Mouse (Mus musculus): ENCODE data around the gene Olfr878.

Gene Olfr878

DNA sequence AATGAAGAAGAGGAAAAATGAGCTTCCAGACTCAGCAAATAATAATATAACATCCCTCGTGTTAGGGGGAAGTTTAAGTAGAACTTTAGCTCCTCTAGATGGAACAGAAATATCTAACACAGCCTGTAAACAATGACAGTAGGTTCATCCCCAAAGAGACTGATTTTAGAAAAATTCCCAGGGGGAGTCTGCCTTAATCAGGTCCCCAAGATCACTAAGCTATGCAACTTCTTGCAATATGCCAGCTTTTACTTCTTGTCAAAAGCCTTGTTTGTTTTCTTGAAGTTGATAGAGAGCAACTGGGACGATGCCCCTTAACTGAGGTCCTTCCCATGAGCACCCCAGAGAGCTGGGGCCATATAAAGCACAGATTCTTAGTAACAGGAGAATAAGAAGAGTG is at the start of gene Olfr878:
Gene Olfr878 (plus strand): TSS at position 301 of the 400 bp plus-strand sequence.
- no peak for DNase-seq

DNA sequence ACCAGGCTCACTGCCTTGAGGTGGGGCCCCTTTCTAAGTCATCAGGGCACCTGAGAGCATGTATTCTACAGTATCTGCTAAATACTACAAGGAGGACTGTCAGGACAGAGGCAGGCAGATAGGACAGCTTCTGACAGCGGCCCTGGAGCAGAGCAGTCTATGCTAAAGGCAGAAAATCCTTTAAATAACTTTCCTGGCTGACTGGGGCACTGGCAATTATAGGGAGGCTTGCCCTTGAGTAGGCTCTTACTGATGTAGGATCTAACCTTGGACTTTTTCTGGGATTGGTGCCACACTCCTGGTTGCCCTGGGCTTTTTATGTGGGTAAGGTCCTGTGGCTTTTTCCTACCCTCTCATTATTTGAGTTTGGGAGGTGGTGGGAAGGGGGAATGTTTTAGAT is 47.4 kb upstream of the Olfr878 start:
- DNase-seq, result peak; percentile 2

DNA sequence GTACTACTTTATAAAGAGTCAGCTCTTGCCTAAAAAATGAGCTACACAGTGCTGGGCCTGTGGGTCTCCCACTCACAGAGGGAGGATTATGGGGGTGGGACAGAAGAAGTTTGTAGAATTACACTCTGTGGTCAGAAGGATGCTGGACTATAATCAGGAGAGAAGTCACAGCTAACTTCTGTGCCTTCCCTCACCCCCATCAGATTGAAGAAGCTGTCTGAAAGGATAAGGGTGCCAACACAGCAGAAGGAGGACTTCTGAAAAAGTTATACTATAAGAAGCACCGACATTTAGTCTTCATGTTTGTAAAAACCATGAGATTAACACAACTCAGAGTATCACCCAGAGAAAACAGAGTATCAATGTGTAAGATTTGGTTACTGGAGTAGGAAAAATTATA is 46.5 kb upstream of the Olfr878 start:
- no peak for DNase-seq

DNA sequence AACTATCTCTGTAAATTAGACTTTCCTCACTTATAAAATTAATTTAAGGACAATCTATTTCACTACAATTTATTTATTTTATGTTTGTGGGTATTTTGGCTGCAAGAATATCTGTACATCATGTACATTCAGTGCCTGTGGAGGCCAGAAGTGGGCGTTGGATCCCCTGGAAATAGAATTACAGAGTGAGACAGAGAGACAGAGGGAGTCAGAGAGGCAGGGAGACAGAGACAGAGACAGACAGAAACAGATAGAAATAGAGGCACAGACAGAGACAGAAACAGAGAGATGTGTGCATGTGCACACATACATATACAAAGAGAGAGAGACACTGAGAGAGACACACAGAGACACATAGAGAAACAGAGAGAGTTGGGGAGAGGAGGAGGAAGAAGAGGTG is 46.1 kb upstream of the Olfr878 start:
- no peak for DNase-seq

DNA sequence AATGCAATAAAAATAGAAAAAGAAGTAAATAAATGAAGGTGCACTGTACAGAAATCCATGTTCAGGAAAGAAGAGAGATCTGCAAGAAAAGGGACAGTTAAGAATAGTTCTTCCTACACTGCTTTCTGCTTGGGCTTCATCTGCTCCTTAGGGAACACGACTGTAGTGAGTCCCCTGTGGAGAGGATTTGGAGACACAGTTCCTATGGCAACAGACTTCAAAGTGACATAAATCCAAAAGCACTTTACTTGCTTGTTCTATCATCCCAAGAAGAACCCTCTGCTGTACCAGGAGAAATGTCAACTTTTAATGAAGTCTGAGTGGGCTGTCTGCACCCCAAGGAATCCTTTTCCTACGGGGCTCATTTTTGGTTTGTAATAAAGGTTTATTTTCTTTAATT is 26.7 kb upstream of the Olfr878 start:
- no peak for DNase-seq

- DNase-seq, result no peak
These were observed 21.0 kb upstream of the Olfr878 start, which contains the start of gene Olfr145 for GRCm38 (mm10) chr9:37896661-37897060. Olfr145 (plus strand) TSS chr9:37896724.

GRCm38 (mm10) chr9:37905555-37905954 is 12.1 kb upstream of the Olfr878 start:
- DNase-seq, result no peak

- DNase-seq, result no peak
These were observed 378 bp downstream of the Olfr878 start for GRCm38 (mm10) chr9:37918018-37918417.

DNA sequence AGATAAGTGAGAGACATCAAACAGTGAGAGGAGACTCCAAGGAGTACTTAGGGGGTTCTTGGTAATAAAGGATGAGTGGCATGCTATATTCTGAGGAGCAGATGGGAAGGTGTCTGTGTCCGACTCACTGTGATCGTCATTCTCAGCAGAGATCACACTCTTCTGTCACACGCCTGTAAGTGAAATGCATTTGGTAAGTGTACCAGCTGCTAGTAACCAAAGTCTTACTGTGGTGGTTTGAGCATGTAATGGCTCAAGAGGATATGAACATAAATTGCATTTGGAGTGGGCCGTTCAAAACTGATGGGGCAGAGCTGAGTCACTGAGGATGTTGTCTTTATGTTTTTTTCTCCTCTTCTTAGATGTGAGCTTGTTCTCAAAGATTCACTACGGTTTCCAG is 6.6 kb downstream of the Olfr878 start:
- DNase-seq, result no peak

DNA sequence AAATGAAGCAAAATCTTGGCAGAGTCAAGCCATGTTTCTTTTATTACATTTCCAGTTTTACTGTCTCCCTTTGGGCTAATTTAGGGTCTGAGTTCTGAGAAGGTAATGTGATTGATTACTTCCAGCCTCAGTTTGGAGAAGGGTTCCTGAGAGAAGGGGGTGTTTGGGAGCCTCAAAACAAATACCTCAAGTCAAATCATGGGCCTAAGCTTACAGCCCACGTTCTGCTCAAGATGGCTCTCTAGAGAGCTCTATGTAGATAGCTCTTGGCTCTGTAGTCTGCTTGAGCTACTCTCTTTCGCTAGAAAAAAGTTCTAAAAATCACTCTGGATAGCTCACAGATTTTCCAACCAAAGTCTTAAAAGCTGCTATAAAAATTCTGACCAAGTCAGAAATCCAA is 7.8 kb downstream of the Olfr878 start:
- no peak for DNase-seq

DNA sequence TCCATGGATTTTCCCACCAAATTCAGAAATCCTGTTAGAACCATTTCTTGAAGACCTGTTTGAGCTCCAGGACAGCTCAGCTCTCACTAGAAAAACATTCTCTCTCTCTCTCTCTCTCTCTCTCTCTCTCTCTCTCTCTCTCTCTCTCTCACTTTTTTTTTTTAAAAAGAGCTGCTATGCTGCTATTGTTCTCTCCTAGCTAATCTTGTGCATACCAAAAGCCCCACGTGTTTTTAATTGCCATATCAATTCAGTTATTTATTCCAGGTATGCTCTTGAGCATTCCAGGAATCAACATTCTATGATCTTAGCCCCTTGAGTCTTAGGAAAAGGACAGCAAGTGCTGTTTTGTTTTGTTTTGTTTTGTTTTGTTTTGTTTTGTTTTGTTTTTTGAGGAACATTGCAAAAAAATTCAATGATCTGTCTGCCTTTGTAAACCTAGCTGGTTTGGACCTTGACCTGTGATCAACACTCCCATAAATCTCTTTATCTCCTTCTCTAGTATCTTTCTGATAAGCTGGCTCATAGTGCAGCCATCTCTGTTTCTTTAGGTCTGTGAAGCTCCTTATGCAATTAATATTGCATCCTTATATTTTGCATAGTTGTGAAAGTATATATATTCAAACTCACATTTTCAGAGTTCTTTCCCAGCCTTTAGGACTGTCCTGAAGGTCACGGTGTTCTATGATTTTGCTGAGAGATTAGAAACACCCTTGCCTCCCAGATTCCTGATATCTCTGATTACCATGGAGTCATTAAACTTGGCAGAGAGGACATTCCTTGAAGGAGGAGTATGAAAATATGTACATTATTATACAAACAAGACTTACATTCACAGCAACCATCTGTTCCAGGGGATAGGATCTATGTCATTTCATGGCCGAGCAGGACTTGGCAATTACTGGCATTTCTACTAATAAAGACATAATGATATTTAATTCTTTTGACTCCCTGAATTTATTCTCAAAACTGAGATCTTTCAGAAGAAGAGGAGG is 8.7 kb downstream of the Olfr878 start:
- no peak for DNase-seq

GRCm38 (mm10) chr9:37932519-37932918 is 14.9 kb downstream of the Olfr878 start:
- peak; percentile 64 for DNase-seq

GRCm38 (mm10) chr9:37934146-37934545 is 16.5 kb downstream of the Olfr878 start:
- DNase-seq, result no peak

GRCm38 (mm10) chr9:37941167-37941566 is 23.5 kb downstream of the Olfr878 start:
- DNase-seq, result no peak
